Mouse (Mus musculus) spleen, adult 2 months (tissue): ENCODE results near the gene Csnk2b. TPM values are rescaled to one million over a fixed set of nuclear protein-coding genes. Genes with fewer than 3 reads are reported as not detected.

Experiments
- DNase-seq, 2 experiments: peaks; one replicate each; pipeline versions ENCODE4 v3.0.0 to v3.0.0-alpha.2; 2012 to 2021; ENCODE audit warnings: low spot score in 2 of 2, low read depth in 1 of 2
- H3K27ac ChIP-seq: fragments of 200-500 bp; 2 replicates; pipeline ENCODE4 v1.5.1; 2012; ENCODE audit warnings: low read length, inconsistent platforms; ENCODE audit not compliant: insufficient read depth
- H3K27me3 ChIP-seq: fragments of 200-500 bp; 2 replicates; pipeline ENCODE4 v1.6.1; 2012; ENCODE audit warnings: mild to moderate bottlenecking, moderate library complexity, low read length, inconsistent platforms; ENCODE audit not compliant: control insufficient read depth, insufficient read depth
- H3K36me3 ChIP-seq: fragments of 200-500 bp; 2 replicates; pipeline ENCODE4 v1.6.1; 2012; ENCODE audit warnings: mild to moderate bottlenecking, low read length, inconsistent platforms; ENCODE audit not compliant: control insufficient read depth, insufficient read depth
- H3K4me1 ChIP-seq: fragments of 200-500 bp; 2 replicates; pipeline ENCODE4 v1.6.1; 2011; ENCODE audit warnings: inconsistent platforms; ENCODE audit not compliant: control insufficient read depth, insufficient read depth, insufficient read length
- H3K4me3 ChIP-seq: fragments of 200-500 bp; 2 replicates; pipeline ENCODE4 v1.5.1; 2011; ENCODE audit warnings: mild to moderate bottlenecking, inconsistent platforms; ENCODE audit not compliant: insufficient read depth, insufficient read length; ENCODE audit errors: extremely low read depth
- CTCF ChIP-seq: fragments of 200-500 bp; IDR thresholded peaks from 2 replicates; pipeline ENCODE4 v1.5.1; 2011; ENCODE audit warnings: mild to moderate bottlenecking, inconsistent platforms; ENCODE audit not compliant: insufficient read depth, insufficient read length, insufficient replicate concordance; ENCODE audit errors: extremely low read depth
- POLR2A ChIP-seq: fragments of 200-500 bp; IDR thresholded peaks from 2 replicates; pipeline ENCODE4 v1.6.1; 2011; ENCODE audit warnings: low read depth, low read length, inconsistent platforms
- WGBS: fragments of 180-500 bp; shearing (Covaris S2); methylation state at CpG from one replicate; pipeline ENCODE4 v1.1.7; 2018; 5-methylcytosine and 5-hydroxymethylcytosine counted together
- polyA plus RNA-seq: library from polyadenylated mRNA; depleted of rRNA; stranded (reverse); fragments of >200 nt; gene quantifications from 2 replicates; pipeline ENCODE4 v1.2.3, GENCODE M21; 2012

Csnk2b gene
- polyA plus RNA-seq, 1 experiment: 176 TPM

GRCm38 (mm10) chr17:35088151-35088550 lies 33.7 kb downstream of the Csnk2b start:
- Histone ChIP-seq H3K27ac (no peak overlapping the region), H3K4me3 (no peak overlapping the region), H3K27me3 (no peaks in the 10 kb centered on the region), H3K36me3 (peaks cover 7% of the 10 kb centered on the region), H3K4me1 (peaks cover 5% of the 10 kb centered on the region; the same call in 1 of the 2 replicates)
- WGBS: 48% methylated on average over 2 of the region's 2 CpGs
- TF ChIP-seq CTCF (no peak), POLR2A (no peak)
- no peak for DNase-seq

DNA sequence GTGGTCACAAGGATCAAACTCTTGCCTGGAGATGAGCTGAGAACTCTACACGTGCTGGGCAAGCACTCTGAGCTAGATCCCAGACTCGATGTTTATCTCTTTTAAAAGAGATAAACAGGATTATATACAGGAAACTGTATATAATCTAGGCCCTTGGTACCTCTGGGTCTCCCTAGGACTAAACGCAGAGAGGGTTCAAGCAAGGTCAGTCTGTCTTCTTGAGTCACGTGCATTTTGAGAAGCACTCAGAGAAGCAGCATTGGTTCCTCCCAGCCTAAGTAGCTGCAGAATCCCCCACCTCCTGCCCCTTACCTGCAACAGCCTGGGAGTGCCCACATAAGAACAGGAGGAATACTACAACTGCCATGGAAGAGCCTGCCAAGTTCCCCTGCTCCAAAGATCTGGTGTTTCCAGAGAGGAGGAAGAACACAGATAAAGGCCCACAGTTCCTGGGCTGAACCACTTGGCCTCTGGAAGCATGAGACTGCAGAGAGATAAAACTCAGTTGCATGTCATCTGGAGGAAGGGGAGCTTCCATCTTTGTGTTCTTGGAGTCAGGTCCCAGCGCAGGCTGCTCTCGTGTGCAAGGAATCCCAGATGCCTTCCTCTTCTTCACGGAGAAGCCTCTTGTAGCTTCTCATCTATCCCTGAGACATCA lies 36.5 kb downstream of the Csnk2b start, which contains the start of gene Ly6g6f:
Ly6g6f (minus strand) TSS at position 403 of the 658 bp plus-strand sequence.
- no peak for DNase-seq
- Histone ChIP-seq H3K27ac (no peak within 1 kb of the TSS), H3K4me3 (no peak within 1 kb of the TSS), H3K36me3 (no peaks in the 10 kb centered on the region), H3K4me1 (peaks cover 3% of the 10 kb centered on the region; the same call in 1 of the 2 replicates), H3K27me3 (no peaks in the 10 kb centered on the region)
- WGBS: 80% methylated on average over 7 of the region's 7 CpGs
- TF ChIP-seq CTCF (no peak), POLR2A (no peak)

DNA sequence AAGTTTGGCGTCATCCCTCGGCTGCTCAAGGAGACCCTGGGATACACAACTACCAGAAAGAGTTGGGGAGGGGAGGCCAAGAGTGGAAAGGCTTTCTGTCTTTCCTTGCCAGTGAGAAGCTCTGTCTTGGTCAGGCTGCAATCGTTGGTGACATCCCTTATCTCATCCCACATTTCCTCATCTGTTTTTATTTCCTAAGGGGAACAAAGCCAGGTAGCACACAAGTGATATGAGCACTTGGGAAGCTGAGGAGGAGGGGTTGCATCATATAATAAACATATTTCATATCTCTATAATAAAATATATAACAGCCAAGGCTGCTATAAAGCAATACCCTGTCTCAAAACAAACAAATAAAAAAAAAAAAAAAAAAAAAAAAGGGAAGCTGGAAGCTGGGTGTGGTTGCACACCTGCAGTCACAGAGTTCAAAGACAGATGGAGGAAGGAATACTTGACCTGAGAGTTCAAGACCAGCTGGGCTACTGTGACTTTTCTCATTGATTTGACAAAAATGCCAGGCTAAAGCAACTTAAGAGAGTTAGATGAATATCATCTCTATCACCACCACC lies 37.8 kb downstream of the Csnk2b start:
- Histone ChIP-seq H3K27me3 (no peaks in the 10 kb centered on the region), H3K4me3 (no peak overlapping the region), H3K27ac (no peak overlapping the region), H3K36me3 (no peaks in the 10 kb centered on the region), H3K4me1 (no peaks in the 10 kb centered on the region)
- TF ChIP-seq CTCF: no peak
- no peak for TF ChIP-seq POLR2A
- DNase-seq: no peak
- 62% methylated on average over 3 of the region's 3 CpGs for WGBS

DNA sequence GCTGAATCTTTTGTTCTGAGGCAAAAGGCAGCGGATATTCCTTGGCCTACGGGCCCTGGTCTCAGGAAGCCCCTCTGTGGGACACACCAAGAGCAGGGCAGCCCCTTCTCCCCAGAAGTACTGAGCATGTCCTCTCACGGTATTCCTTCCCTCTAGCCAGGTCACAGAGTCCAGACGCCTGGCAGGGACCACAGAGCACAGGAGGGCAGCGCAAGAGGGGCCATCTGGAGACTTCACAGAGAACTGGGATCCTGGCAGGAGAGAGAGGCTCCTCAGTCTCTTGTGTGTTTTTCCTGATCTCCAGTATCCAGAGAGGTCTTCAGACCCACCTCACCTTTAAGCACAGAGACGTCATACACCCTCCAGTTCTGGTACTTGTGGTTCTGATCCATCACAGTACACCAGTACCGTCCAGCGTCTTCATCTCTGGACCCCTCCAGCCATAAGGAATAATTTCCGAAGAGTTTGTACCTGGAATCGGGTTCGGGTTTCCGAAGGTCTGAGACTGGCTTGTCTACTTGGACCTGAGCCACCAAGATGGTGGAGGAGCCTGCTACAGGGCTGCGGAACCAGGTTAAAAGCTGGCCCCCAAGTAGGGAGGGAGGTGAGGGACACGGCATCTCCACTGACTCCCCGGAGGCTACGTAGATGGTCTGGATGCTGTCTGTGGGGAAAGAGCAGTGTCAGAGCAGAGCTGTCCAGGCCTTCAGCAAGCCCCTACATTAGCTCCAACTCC lies 38.8 kb downstream of the Csnk2b start:
- H3K36me3 ChIP-seq: no peaks in the 10 kb centered on the region
- 92% methylated on average over 16 of the region's 16 CpGs for WGBS
- H3K4me3 ChIP-seq: no peak overlapping the region
- DNase-seq: no peak
- H3K27me3 ChIP-seq: no peaks in the 10 kb centered on the region
- H3K4me1 ChIP-seq: no peaks in the 10 kb centered on the region
- TF ChIP-seq CTCF: no peak
- TF ChIP-seq POLR2A: no peak
- no peak overlapping the region for H3K27ac ChIP-seq

DNA sequence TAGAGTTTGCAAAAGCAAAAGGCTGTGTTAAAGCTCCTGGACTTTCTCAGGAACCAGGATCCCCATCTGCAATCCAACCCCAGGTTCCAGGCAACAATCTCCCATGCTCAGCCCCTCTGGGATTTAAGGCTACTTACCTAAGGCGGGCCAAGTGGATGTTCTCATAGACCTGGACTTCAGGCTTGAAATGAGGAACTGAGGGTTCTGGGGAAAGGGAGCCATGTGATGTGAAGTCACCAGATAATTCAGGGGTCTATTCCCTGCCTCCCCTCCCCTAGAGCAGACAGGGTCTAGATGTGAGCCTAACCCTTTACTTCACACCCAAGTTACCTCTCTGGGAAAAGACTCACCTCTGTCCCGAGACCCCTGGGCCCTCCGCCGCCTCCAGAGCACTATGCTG lies 41.1 kb downstream of the Csnk2b start:
- DNase-seq: no peak
- Histone ChIP-seq H3K4me3 (no peak overlapping the region), H3K4me1 (no peaks in the 10 kb centered on the region; the same call in 1 of the 2 replicates), H3K27ac (no peak overlapping the region), H3K27me3 (no peaks in the 10 kb centered on the region), H3K36me3 (no peaks in the 10 kb centered on the region)
- 89% methylated on average over 4 of the region's 4 CpGs for WGBS
- TF ChIP-seq CTCF (no peak), POLR2A (no peak)

DNA sequence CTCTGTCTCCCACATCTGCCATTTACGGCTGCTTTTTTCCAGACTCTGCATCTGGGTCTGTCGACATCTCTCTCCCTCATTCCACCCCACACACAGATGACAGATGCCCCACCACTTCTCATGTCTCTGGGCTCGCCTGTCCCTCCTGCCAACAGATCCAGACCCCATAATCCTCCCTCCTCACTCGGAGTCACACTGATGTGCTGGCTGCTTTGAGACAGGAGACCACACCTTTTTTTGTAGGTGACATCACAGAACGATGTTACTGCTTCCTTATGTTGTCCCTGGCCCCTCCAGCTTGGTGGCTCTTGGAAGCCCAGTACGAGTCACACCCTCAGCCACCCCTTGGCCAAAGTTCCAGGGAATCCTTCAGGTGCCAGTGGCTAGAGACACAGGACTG lies 41.6 kb downstream of the Csnk2b start:
- no peak for DNase-seq
- no peak overlapping the region for H3K4me3 ChIP-seq
- H3K36me3 ChIP-seq: no peaks in the 10 kb centered on the region
- WGBS: 71% methylated on average over 6 of the region's 6 CpGs
- H3K27me3 ChIP-seq: no peaks in the 10 kb centered on the region
- no peak overlapping the region for H3K27ac ChIP-seq
- TF ChIP-seq POLR2A (no peak), CTCF (no peak)
- no peaks in the 10 kb centered on the region; the same call in 1 of the 2 replicates for H3K4me1 ChIP-seq
